Mouse (Mus musculus) embryonic fibroblast, embryonic 13.5 days (primary cell): ENCODE results near the gene Dll3.

ENCODE experiments used
- CTCF ChIP-seq: IDR thresholded peaks from 2 replicates; pipeline ENCODE4 v1.5.1; 2011; ENCODE audit warnings: mild to moderate bottlenecking, control low read depth, low read length, moderate library complexity, borderline replicate concordance; ENCODE audit not compliant: insufficient read depth
- POLR2A ChIP-seq: IDR thresholded peaks from 2 replicates; pipeline ENCODE4 v1.6.1; 2011; ENCODE audit warnings: low read depth, mild to moderate bottlenecking, control low read depth, low read length, moderate library complexity

DNA sequence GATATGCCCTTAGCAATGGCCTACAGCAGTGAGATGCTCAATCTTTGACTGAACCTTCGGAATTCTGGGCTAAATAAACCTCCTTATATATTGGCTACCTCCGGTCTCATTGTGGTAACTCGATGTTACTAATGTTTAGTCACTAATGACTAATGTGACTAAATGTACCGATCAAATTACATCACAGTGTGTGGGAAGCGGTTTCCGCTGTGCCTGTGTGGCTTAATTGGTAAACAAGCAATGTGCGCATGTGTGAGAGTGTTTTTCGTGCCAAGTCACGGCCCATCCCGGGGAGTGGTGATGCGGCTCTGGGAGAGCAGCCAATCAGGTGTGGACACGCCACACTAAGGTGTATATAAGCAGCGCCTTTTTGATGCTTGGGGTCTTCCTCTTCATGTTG lies 36.6 kb downstream of the Dll3 start:
- TF ChIP-seq CTCF (no peak), POLR2A (no peak)
